ENCODE assay signal across 17 mouse cellular contexts in genomic region chr10:88321739-88322138, GRCm38 (mm10). TPM values are rescaled to one million over a fixed set of nuclear protein-coding genes. Genes with fewer than 3 reads are reported as not detected.
DNase-seq lines count a peak whose midpoint lies in the region; ATAC-seq and TF ChIP-seq lines count a peak whose summit lies in the region.
"Had no signal": no experiment of that assay in that cellular context is flagged by ENCODE, and none has a peak within 500 bp of the region (broad histone marks: within the 10 kb centered on the region; RNA-seq: fewer than 3 reads in every experiment).

No protein-coding gene starts in this region.

- H3K4me2 ChIP-seq in lung, postnatal 0 days (replicated peaks; ENCODE audit: low read depth, low read length): no peak overlapping the region
- H3K4me2 ChIP-seq in stomach, embryonic 16.5 days (ENCODE audit: low read depth, low read length): no peak overlapping the region
- H3K4me2 ChIP-seq in midbrain, embryonic 14.5 days (ENCODE audit: low read length): no peak overlapping the region
- H3K4me2 ChIP-seq in forebrain, postnatal 0 days (ENCODE audit: low read depth): no peak overlapping the region
- H3K4me2 ChIP-seq: hindbrain, embryonic 15.5 days; liver, embryonic 13.5 days; neural tube, embryonic 13.5 days had no signal

- no peaks in the 10 kb centered on the region for H3K27me3 ChIP-seq in lung, postnatal 0 days (replicated peaks; ENCODE audit: insufficient read depth, low read length)
- no peaks in the 10 kb centered on the region for H3K27me3 ChIP-seq in stomach, embryonic 16.5 days (ENCODE audit: control insufficient read depth, insufficient read depth, low read length)
- H3K27me3 ChIP-seq in midbrain, embryonic 14.5 days (ENCODE audit: control insufficient read depth, insufficient read depth, low read length): no peaks in the 10 kb centered on the region
- no peaks in the 10 kb centered on the region for H3K27me3 ChIP-seq in forebrain, postnatal 0 days (ENCODE audit: insufficient read depth, low read length)
- H3K27me3 ChIP-seq: hindbrain, embryonic 15.5 days; liver, embryonic 13.5 days; neural tube, embryonic 13.5 days had no signal

- H3K4me1 ChIP-seq in lung, postnatal 0 days (ENCODE audit: insufficient read depth, low read depth, low read length): no peaks in the 10 kb centered on the region; the same call in 1 of the 2 replicates
- peaks cover 0 to 3% of the 10 kb centered on the region in 2 experiments; a peak in 1 of 4 replicates for H3K4me1 ChIP-seq in ES-E14 (ENCODE audit: control insufficient read depth in 2 of 2, insufficient read depth in 2 of 2, low read length in 2 of 2, poor library complexity in 1 of 2)
- no peaks in the 10 kb centered on the region; the same call in 1 of the 2 replicates for H3K4me1 ChIP-seq in stomach, embryonic 16.5 days (ENCODE audit: control insufficient read depth, insufficient read depth, low read length)
- H3K4me1 ChIP-seq in midbrain, embryonic 14.5 days (ENCODE audit: control insufficient read depth, insufficient read depth, low read length): no peaks in the 10 kb centered on the region
- no peaks in the 10 kb centered on the region for H3K4me1 ChIP-seq in forebrain, postnatal 0 days (ENCODE audit: insufficient read depth)
- H3K4me1 ChIP-seq: hindbrain, embryonic 15.5 days; liver, embryonic 13.5 days; neural tube, embryonic 13.5 days had no signal

- TF ChIP-seq EP300 in lung, postnatal 0 days (IDR thresholded peaks at IDR 0.05): no peak

- 0 out of 2 replicates have a peak, but pooled peaks have one; percentile 18 for ATAC-seq in lung, postnatal 0 days
- no peak for ATAC-seq in stomach, embryonic 16.5 days (ENCODE audit: insufficient read depth, low FRiP score)
- ATAC-seq in midbrain, embryonic 14.5 days (ENCODE audit: low FRiP score, low TSS enrichment): no peak
- ATAC-seq in forebrain, postnatal 0 days: no peak

- in situ Hi-C loops in ES-E14 (cut with MboI; ENCODE audit: low sequenced_read_pairs in 2 of 2, unreplicated experiment in 2 of 2): loop anchor here (10.0 to 25.0 kb wide), 4 partner anchors 459 to 1284 kb away; partner anchors contain the start of gene Igf1 (in 1 of the 2)

- DNase-seq in lung, postnatal 0 days (ENCODE audit: low spot score): no peak
- DNase-seq in lung, adult 18-20 months: no peak
- DNase-seq in ES-E14 (ENCODE audit: low read depth, low spot score): no peak
- DNase-seq in brain, embryonic 14.5 days (ENCODE audit: low read depth): peak; percentile 9
- DNase-seq in midbrain, embryonic 14.5 days: no peak
- no peak for DNase-seq in forebrain, postnatal 0 days
- DNase-seq: adrenal gland, postnatal 14 days; cerebellum, adult 8-10 months; heart, postnatal 10 days; kidney, adult 8-10 months; kidney, postnatal 4 days; left cerebral cortex, postnatal 4 days; liver, embryonic 13.5 days; thymus, adult 18-20 months had no signal

- 76% methylated on average over 5 of the region's 5 CpGs for WGBS in lung, postnatal 0 days
- WGBS in stomach, embryonic 16.5 days: 79% methylated on average over 5 of the region's 5 CpGs
- 89% methylated on average over 5 of the region's 5 CpGs for WGBS in midbrain, embryonic 14.5 days
- 87% methylated on average over 5 of the region's 5 CpGs for WGBS in forebrain, postnatal 0 days

- no peak overlapping the region for H3K27ac ChIP-seq in lung, postnatal 0 days (ENCODE audit: low read length)
- H3K27ac ChIP-seq in ES-E14 (ENCODE audit: insufficient read depth, low read depth, low read length, poor library complexity, severe bottlenecking): no peak overlapping the region
- peak overlapping the region; percentile 22 for H3K27ac ChIP-seq in stomach, embryonic 16.5 days (ENCODE audit: low read length)
- H3K27ac ChIP-seq in midbrain, embryonic 14.5 days (replicated peaks; ENCODE audit: low read depth, low read length): no peak overlapping the region
- no peak overlapping the region for H3K27ac ChIP-seq in forebrain, postnatal 0 days (ENCODE audit: low read depth, low read length)
- H3K27ac ChIP-seq: hindbrain, embryonic 15.5 days; liver, embryonic 13.5 days; neural tube, embryonic 13.5 days had no signal

- no peak overlapping the region for H3K9ac ChIP-seq in lung, postnatal 0 days (replicated peaks; ENCODE audit: low read depth)
- H3K9ac ChIP-seq in ES-E14 (ENCODE audit: insufficient read depth, low read depth, low read length, poor library complexity, severe bottlenecking): no peak overlapping the region
- H3K9ac ChIP-seq in stomach, embryonic 16.5 days (ENCODE audit: low read length): no peak overlapping the region
- no peak overlapping the region for H3K9ac ChIP-seq in midbrain, embryonic 14.5 days (replicated peaks; ENCODE audit: low read length)
- no peak overlapping the region for H3K9ac ChIP-seq in forebrain, postnatal 0 days
- H3K9ac ChIP-seq: hindbrain, embryonic 15.5 days; liver, embryonic 13.5 days; neural tube, embryonic 13.5 days had no signal

- TF ChIP-seq POLR2A in brain, embryonic 14.5 days (IDR thresholded peaks at IDR 0.05; ENCODE audit: borderline replicate concordance, extremely low read depth, insufficient read depth, insufficient read length, poor library complexity, severe bottlenecking): no peak

- H3K9me3 ChIP-seq in lung, postnatal 0 days (ENCODE audit: low read length): no peaks in the 10 kb centered on the region
- no peaks in the 10 kb centered on the region for H3K9me3 ChIP-seq in ES-E14 (ENCODE audit: control insufficient read depth, insufficient read depth, low read depth, low read length)
- no peaks in the 10 kb centered on the region for H3K9me3 ChIP-seq in stomach, embryonic 16.5 days (replicated peaks; ENCODE audit: control insufficient read depth, low read length)
- H3K9me3 ChIP-seq in midbrain, embryonic 14.5 days (ENCODE audit: control insufficient read depth, low read length): no peaks in the 10 kb centered on the region
- H3K9me3 ChIP-seq in forebrain, postnatal 0 days (ENCODE audit: low read length): no peaks in the 10 kb centered on the region
- H3K9me3 ChIP-seq: hindbrain, embryonic 15.5 days; liver, embryonic 13.5 days; neural tube, embryonic 13.5 days had no signal

- no peak for TF ChIP-seq CTCF in lung, postnatal 0 days (IDR thresholded peaks at IDR 0.05)
- no peak for TF ChIP-seq CTCF in brain, embryonic 14.5 days (IDR thresholded peaks at IDR 0.05; ENCODE audit: borderline replicate concordance, extremely low read depth, insufficient read depth, insufficient read length)
- TF ChIP-seq CTCF in forebrain, postnatal 0 days (IDR thresholded peaks at IDR 0.05; ENCODE audit: low read depth): no peak

- H3K36me3 ChIP-seq in lung, postnatal 0 days (ENCODE audit: insufficient read depth, low read length): no peaks in the 10 kb centered on the region
- no peaks in the 10 kb centered on the region for H3K36me3 ChIP-seq in ES-E14 (ENCODE audit: control insufficient read depth, insufficient read depth, low read length, poor library complexity, severe bottlenecking)
- no peaks in the 10 kb centered on the region for H3K36me3 ChIP-seq in stomach, embryonic 16.5 days (ENCODE audit: control insufficient read depth, insufficient read depth, low read length)
- H3K36me3 ChIP-seq in midbrain, embryonic 14.5 days (ENCODE audit: control insufficient read depth, insufficient read depth, low read length): no peaks in the 10 kb centered on the region
- H3K36me3 ChIP-seq in forebrain, postnatal 0 days (ENCODE audit: insufficient read depth): no peaks in the 10 kb centered on the region
- H3K36me3 ChIP-seq: hindbrain, embryonic 15.5 days; liver, embryonic 13.5 days; neural tube, embryonic 13.5 days had no signal

- H3K4me3 ChIP-seq in lung, postnatal 0 days (ENCODE audit: low read depth, low read length): no peak overlapping the region
- no peak overlapping the region for H3K4me3 ChIP-seq in ES-E14 (ENCODE audit: insufficient read depth in 1 of 2, low read depth in 1 of 2, low read length in 2 of 2, poor library complexity in 1 of 2, severe bottlenecking in 1 of 2)
- no peak overlapping the region for H3K4me3 ChIP-seq in stomach, embryonic 16.5 days (replicated peaks; ENCODE audit: low read length)
- H3K4me3 ChIP-seq in midbrain, embryonic 14.5 days (replicated peaks; ENCODE audit: low read depth, low read length): no peak overlapping the region
- no peak overlapping the region for H3K4me3 ChIP-seq in forebrain, postnatal 0 days (ENCODE audit: low read depth, low read length)
- H3K4me3 ChIP-seq: hindbrain, embryonic 15.5 days; liver, embryonic 13.5 days; neural tube, embryonic 13.5 days had no signal

TF ChIP-seq in ES-E14, 5 proteins besides CTCF, POLR2A, EP300 and RAD21:
- TF ChIP-seq ZNF384 (IDR thresholded peaks at IDR 0.05; ENCODE audit: low read depth, low read length) (0 out of 2 replicates have a peak, but pooled peaks have one; percentile 8), MAFK (IDR thresholded peaks at IDR 0.05; ENCODE audit: insufficient read depth, low read depth, low read length) (peak; percentile 51; the same call in 1 of the 2 replicates), CHD2 (IDR thresholded peaks at IDR 0.05; ENCODE audit: low read depth, low read length) (no peak), ZC3H11A (IDR thresholded peaks at IDR 0.05; ENCODE audit: borderline replicate concordance, low read depth, low read length) (no peak)

RNA-seq across cellular contexts. Expression of gene Dram1, which starts 57.1 kb away (rescaled TPM):
- polyA plus RNA-seq in lung, postnatal 0 days (2015; fragmentation: Nextera tagmentation; extraction: Ambion mirVana): 232 and 257 TPM in 2 replicates
- 1.3 and 3.3 TPM in 2 replicates for total RNA-seq in ES-E14 (2012; rRNA removed)
- polyA plus RNA-seq in brain, embryonic 14.5 days (2012; rRNA removed): 0.45 and 0.57 TPM in 2 replicates
- 5.9 and 6.6 TPM in 2 replicates for polyA plus RNA-seq in stomach, embryonic 16.5 days (2015; fragmentation: Nextera tagmentation; extraction: Ambion mirVana)
- polyA plus RNA-seq in midbrain, embryonic 14.5 days (2014; fragmentation: Nextera tagmentation; extraction: Ambion mirVana): 0.18 and 0.50 TPM in 2 replicates
- 0.62 and 0.85 TPM in 2 replicates for total RNA-seq in forebrain, postnatal 0 days (2014; rRNA removed)
- polyA plus RNA-seq in forebrain, postnatal 0 days (2015; fragmentation: Nextera tagmentation; extraction: Ambion mirVana): 0.58 and 0.92 TPM in 2 replicates

RNA-seq across cellular contexts. Expression of gene Gnptab, which starts 57.2 kb away (rescaled TPM):
- 9.9 and 10.2 TPM in 2 replicates for polyA plus RNA-seq in lung, postnatal 0 days (2015; fragmentation: Nextera tagmentation; extraction: Ambion mirVana)
- total RNA-seq in ES-E14 (2012; rRNA removed): 25.1 and 34.0 TPM in 2 replicates
- 31.7 and 41.4 TPM in 2 replicates for polyA plus RNA-seq in brain, embryonic 14.5 days (2012; rRNA removed)
- 9.0 and 11.2 TPM in 2 replicates for polyA plus RNA-seq in stomach, embryonic 16.5 days (2015; fragmentation: Nextera tagmentation; extraction: Ambion mirVana)
- 18.1 and 20.0 TPM in 2 replicates for polyA plus RNA-seq in midbrain, embryonic 14.5 days (2014; fragmentation: Nextera tagmentation; extraction: Ambion mirVana)
- total RNA-seq in forebrain, postnatal 0 days (2014; rRNA removed): 44.0 and 51.9 TPM in 2 replicates
- polyA plus RNA-seq in forebrain, postnatal 0 days (2015; fragmentation: Nextera tagmentation; extraction: Ambion mirVana): 16.7 and 21.3 TPM in 2 replicates

Comparison
In these comparisons a context has a peak if more than half of its experiments do, and no peak if none do; other contexts are left out.
1. RNA of gene Dram1, which starts 57.1 kb away (polyA plus RNA-seq): 232 to 257 TPM in lung, postnatal 0 days; 5.9 to 6.6 TPM in stomach, embryonic 16.5 days, 0.58 to 0.92 TPM in forebrain, postnatal 0 days, 0.45 to 0.57 TPM in brain, embryonic 14.5 days and 0.18 to 0.50 TPM in midbrain, embryonic 14.5 days; every median in the first group is over 10 times any median in the second.